Mouse (Mus musculus) forebrain, embryonic 13.5 days (tissue): ENCODE data around the gene Nrap. TPM values are rescaled to one million over a fixed set of nuclear protein-coding genes. Genes with fewer than 3 reads are reported as not detected.

Experiments used
- ATAC-seq: fragments of 200-750 bp; cut with Nextera tagmentation; 2 replicates; pipeline ENCODE4 v1.8.0; 2017
- H3K27ac ChIP-seq: fragments of 300-500 bp; sonication (generic); 2 replicates; pipeline ENCODE4 v1.5.1; 2015; ENCODE audit warnings: inconsistent platforms, mild to moderate bottlenecking, moderate library complexity
- H3K27me3 ChIP-seq: fragments of 300-500 bp; sonication (generic); 2 replicates; pipeline ENCODE4 v1.6.1; 2015; ENCODE audit warnings: mild to moderate bottlenecking, inconsistent platforms
- H3K36me3 ChIP-seq: fragments of 300-500 bp; sonication (generic); 2 replicates; pipeline ENCODE4 v1.6.1; 2015; ENCODE audit warnings: mild to moderate bottlenecking, inconsistent platforms; ENCODE audit not compliant: poor library complexity, severe bottlenecking
- H3K4me1 ChIP-seq: fragments of 300-500 bp; sonication (generic); 2 replicates; pipeline ENCODE4 v1.6.1; 2015; ENCODE audit warnings: inconsistent platforms
- H3K4me2 ChIP-seq: fragments of 300-500 bp; sonication (generic); 2 replicates; pipeline ENCODE4 v1.6.1; 2015; ENCODE audit warnings: inconsistent platforms, mild to moderate bottlenecking, moderate library complexity
- H3K4me3 ChIP-seq: fragments of 300-500 bp; sonication (generic); 2 replicates; pipeline ENCODE4 v1.5.1; 2015; ENCODE audit warnings: mild to moderate bottlenecking, inconsistent platforms
- H3K9ac ChIP-seq: fragments of 300-500 bp; sonication (generic); 2 replicates; pipeline ENCODE4 v1.6.1; 2015; ENCODE audit warnings: mild to moderate bottlenecking, inconsistent platforms
- H3K9me3 ChIP-seq: fragments of 300-500 bp; sonication (generic); replicated peaks from 2 replicates; pipeline ENCODE4 v1.6.1; 2016; ENCODE audit warnings: inconsistent platforms
- WGBS: fragments of 180-500 bp; shearing (Covaris S2); methylation state at CpG from one replicate; pipeline ENCODE4 v1.1.7; 2015; 5-methylcytosine and 5-hydroxymethylcytosine counted together
- polyA plus RNA-seq: library from polyadenylated mRNA; unstranded; fragments of >200 nt; fragmentation: Nextera tagmentation; extraction: Ambion mirVana; gene quantifications from 2 replicates; pipeline ENCODE4 v1.2.1, GENCODE M21; 2015

Gene Nrap
- polyA plus RNA-seq, 1 experiment from 2014 or later, result 0.30 TPM

DNA sequence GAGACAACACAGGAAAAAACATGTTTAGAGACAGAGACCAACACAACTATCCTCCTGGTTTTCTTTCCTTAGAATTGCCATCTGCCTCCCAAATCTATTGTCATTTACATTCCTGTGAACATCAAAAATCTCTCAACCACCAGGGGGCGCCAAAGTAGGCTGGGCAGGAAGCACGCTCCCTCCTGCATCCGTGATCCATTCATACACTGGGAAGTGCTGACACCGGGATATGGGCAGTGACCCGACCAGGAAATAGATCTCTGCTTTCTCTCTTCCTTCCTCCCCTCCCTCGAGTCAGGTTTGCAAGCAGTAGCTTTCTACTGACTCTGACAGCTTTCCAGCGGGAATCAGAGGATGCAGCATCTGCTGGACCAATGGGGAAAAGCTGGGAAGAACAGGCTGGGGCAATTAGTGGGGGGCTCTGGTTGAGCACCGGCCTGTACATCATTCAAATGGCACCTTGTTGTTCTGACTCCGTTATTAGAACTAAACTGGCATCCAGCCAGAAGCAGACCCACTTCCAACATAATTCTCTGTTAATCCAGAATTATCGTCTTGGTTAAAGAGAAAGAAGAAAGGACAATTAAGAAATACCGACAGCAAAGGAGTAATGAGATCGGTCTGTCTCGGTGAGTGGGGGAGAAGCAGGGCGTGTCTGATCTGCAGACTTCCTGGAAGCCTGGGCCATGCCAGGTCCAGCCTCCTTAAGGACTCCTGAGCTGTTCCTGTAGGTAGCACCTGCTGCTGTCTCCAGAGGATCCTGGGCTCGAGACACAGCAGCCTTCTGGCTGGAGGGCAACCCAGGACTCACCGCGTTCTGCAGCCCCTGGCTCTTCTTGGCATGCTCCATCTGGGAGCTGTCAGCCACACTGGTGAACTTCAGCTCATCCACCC lies 33.1 kb downstream of the Nrap start:
- Histone ChIP-seq H3K9ac (no peak overlapping the region), H3K9me3 (0 out of 2 replicates have a peak, but pooled peaks cover 3% of the 10 kb centered on the region), H3K27me3 (no peaks in the 10 kb centered on the region), H3K4me2 (peak overlapping the region; percentile 17; the same call in 1 of the 2 replicates), H3K36me3 (no peaks in the 10 kb centered on the region), H3K4me1 (peaks cover 6% of the 10 kb centered on the region; the same call in 1 of the 2 replicates), H3K4me3 (no peak overlapping the region), H3K27ac (no peak overlapping the region)
- WGBS, result 24% methylated on average over 17 of the region's 17 CpGs
- 0 out of 2 replicates have a peak, but pooled peaks have one; percentile 55 for ATAC-seq

GRCm38 (mm10) chr19:56355201-56355600 lies 34.6 kb downstream of the Nrap start:
- Histone ChIP-seq H3K27me3 (no peaks in the 10 kb centered on the region), H3K4me2 (no peak overlapping the region), H3K36me3 (no peaks in the 10 kb centered on the region), H3K4me3 (no peak overlapping the region), H3K9ac (no peak overlapping the region), H3K9me3 (0 out of 2 replicates have a peak, but pooled peaks cover 3% of the 10 kb centered on the region), H3K4me1 (peaks cover 10% of the 10 kb centered on the region; the same call in 1 of the 2 replicates), H3K27ac (no peak overlapping the region)
- no peak for ATAC-seq
- 92% methylated on average over 12 of the region's 12 CpGs for WGBS

DNA sequence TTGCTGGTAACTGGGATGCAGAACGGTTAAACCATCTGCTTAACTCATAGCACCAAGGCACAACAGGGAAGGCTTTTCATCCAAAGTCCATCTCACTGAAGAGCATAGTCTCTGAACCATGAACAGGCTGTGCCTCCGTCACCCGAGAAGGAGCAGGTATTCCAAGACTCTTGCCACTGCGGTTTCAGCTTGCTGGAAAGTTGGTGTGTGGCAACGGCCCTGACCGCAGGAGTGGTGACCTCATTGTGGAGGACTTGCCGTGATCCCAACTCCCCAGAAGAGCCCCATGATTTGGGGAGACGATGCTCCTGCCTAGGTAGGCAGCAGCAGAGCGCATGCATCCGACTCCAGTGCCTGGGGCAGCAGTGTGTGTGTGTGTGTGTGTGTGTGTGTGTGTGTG lies 36.1 kb downstream of the Nrap start:
- WGBS, result 85% methylated on average over 10 of the region's 10 CpGs
- H3K27ac ChIP-seq, result no peak overlapping the region
- no peaks in the 10 kb centered on the region for H3K27me3 ChIP-seq
- H3K36me3 ChIP-seq, result no peaks in the 10 kb centered on the region
- no peak overlapping the region for H3K4me2 ChIP-seq
- 0 out of 2 replicates have a peak, but pooled peaks cover 3% of the 10 kb centered on the region for H3K9me3 ChIP-seq
- ATAC-seq, result no peak
- H3K9ac ChIP-seq, result no peak overlapping the region
- peaks cover 20% of the 10 kb centered on the region; the same call in 1 of the 2 replicates for H3K4me1 ChIP-seq
- H3K4me3 ChIP-seq, result no peak overlapping the region

GRCm38 (mm10) chr19:56349295-56349694 lies 40.5 kb downstream of the Nrap start:
- 33% methylated on average over 6 of the region's 6 CpGs for WGBS
- 0 out of 2 replicates have a peak, but pooled peaks cover 3% of the 10 kb centered on the region for H3K9me3 ChIP-seq
- H3K27ac ChIP-seq, result no peak overlapping the region
- H3K36me3 ChIP-seq, result no peaks in the 10 kb centered on the region
- H3K4me1 ChIP-seq, result peaks cover 29% of the 10 kb centered on the region
- H3K4me2 ChIP-seq, result no peak overlapping the region
- no peak overlapping the region for H3K9ac ChIP-seq
- no peak for ATAC-seq
- H3K27me3 ChIP-seq, result peaks cover 5% of the 10 kb centered on the region; the same call in 1 of the 2 replicates
- no peak overlapping the region for H3K4me3 ChIP-seq

DNA sequence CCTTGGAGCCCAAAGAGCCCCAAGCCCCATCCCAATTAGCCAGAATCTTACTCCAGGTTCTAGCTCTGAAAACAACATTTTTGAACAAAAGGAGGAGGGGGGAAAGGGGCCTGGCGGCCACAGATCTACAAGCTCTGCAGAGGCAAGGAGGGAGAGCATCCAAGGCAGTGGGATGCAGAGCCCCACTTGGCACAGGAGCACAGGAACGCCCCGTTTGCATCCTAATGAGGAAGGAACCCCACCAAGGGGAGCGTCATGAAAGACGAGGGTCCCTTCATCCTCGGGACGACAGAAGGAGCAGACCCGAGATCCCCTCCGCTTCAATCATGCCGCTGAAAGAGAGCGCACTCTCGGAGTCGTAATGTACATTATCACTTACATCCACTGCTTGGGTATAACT lies 43.1 kb downstream of the Nrap start:
- Histone ChIP-seq H3K9me3 (no peaks in the 10 kb centered on the region), H3K36me3 (no peaks in the 10 kb centered on the region), H3K27ac (no peak overlapping the region), H3K9ac (no peak overlapping the region), H3K4me1 (peaks cover 41% of the 10 kb centered on the region), H3K4me2 (peak overlapping the region; percentile 31; the same call in 1 of the 2 replicates), H3K4me3 (no peak overlapping the region), H3K27me3 (peaks cover 5% of the 10 kb centered on the region; the same call in 1 of the 2 replicates)
- ATAC-seq, result peak; percentile 34; the same call in 1 of the 2 replicates
- 31% methylated on average over 13 of the region's 13 CpGs for WGBS

DNA sequence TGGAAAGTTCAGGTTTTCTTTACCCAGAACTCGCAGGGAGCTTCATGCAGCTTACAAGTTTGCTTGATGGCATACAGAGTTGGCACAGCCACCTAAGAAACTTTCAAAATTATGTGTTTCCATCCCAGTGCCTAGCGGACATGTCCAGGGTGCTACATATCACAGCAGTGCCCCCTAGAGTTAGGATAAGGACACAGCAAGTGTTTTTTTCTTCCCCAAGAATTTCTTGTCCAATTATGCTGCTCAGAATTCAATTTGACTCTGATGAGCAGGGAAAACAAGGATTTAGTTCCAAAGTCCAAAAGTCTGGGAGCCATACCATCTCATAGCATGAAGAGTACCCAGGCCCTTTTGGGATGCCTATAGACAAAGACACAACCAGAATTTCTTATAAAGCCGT lies 43.8 kb downstream of the Nrap start:
- H3K4me3 ChIP-seq, result no peak overlapping the region
- WGBS, result 68% methylated on average over 3 of the region's 3 CpGs
- no peaks in the 10 kb centered on the region for H3K9me3 ChIP-seq
- no peak for ATAC-seq
- peaks cover 5% of the 10 kb centered on the region; the same call in 1 of the 2 replicates for H3K27me3 ChIP-seq
- no peak overlapping the region for H3K4me2 ChIP-seq
- no peaks in the 10 kb centered on the region for H3K36me3 ChIP-seq
- H3K27ac ChIP-seq, result no peak overlapping the region
- peaks cover 41% of the 10 kb centered on the region for H3K4me1 ChIP-seq
- H3K9ac ChIP-seq, result no peak overlapping the region

GRCm38 (mm10) chr19:56343869-56344563 lies 45.8 kb downstream of the Nrap start:
- Histone ChIP-seq H3K9ac (peak overlapping the region; percentile 38), H3K4me3 (no peak overlapping the region)

DNA sequence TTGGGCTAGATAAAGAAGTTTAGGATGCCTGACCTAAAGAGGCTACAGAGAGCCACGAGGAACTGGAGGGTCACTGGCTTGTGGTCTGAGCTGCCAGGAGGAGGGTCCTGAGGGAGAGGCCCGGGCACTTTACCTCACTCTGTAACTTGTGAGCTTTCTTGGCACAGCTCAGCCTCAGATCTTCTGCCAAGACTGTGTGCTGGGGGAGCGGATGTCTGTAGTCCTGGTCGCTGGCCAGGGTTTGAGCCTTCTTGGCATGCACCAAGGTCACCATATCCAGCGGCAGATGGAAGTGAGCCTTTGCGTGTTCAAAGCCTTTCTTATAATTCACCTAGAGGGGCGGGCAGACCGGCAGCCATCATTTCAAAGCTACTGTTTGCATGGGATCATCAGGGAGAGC lies 47.8 kb downstream of the Nrap start:
- Histone ChIP-seq H3K27me3 (peaks cover 5% of the 10 kb centered on the region; the same call in 1 of the 2 replicates), H3K4me1 (peaks cover 28% of the 10 kb centered on the region), H3K4me3 (no peak overlapping the region), H3K36me3 (no peaks in the 10 kb centered on the region), H3K4me2 (no peak overlapping the region), H3K9me3 (no peaks in the 10 kb centered on the region), H3K9ac (no peak overlapping the region), H3K27ac (no peak overlapping the region)
- WGBS, result 71% methylated on average over 8 of the region's 8 CpGs
- ATAC-seq, result no peak

More at GRCm38 (mm10) chr19:56343869-56344563, 45.8 kb downstream of the Nrap start:
- Histone ChIP-seq H3K4me1 (peaks cover 28% of the 10 kb centered on the region), H3K27ac (peak overlapping the region; percentile 36; the same call in 1 of the 2 replicates), H3K4me2 (peak overlapping the region; percentile 52), H3K9me3 (no peaks in the 10 kb centered on the region), H3K36me3 (no peaks in the 10 kb centered on the region), H3K27me3 (peaks cover 5% of the 10 kb centered on the region; the same call in 1 of the 2 replicates)
- WGBS, result 7% methylated on average over 26 of the region's 26 CpGs
- peak; percentile 63 for ATAC-seq

DNA sequence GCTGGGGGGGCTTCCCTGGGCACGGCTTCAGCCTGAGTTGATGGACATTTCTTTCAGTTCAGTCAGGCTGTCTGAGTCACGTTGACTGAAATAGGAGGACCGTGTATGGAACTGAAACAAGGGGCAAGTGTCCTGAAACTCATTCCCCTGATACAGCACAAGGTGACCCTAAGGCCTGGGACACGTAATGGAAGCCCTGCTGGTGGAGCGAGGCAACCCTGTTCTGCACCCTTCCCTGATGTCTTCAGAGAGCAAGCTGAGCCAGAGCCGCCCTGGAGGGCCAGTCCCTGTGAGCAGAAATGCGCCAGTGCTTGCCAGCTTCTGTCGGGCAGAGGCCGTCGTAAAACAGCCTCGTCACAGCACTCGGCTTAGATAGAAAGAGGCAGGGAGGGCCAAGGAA lies 53.0 kb downstream of the Nrap start:
- H3K9me3 ChIP-seq, result no peaks in the 10 kb centered on the region
- no peak overlapping the region for H3K4me2 ChIP-seq
- H3K9ac ChIP-seq, result no peak overlapping the region
- H3K4me1 ChIP-seq, result no peaks in the 10 kb centered on the region; the same call in 1 of the 2 replicates
- ATAC-seq, result no peak
- no peaks in the 10 kb centered on the region for H3K36me3 ChIP-seq
- H3K27me3 ChIP-seq, result no peaks in the 10 kb centered on the region
- H3K27ac ChIP-seq, result no peak overlapping the region
- H3K4me3 ChIP-seq, result no peak overlapping the region
- 78% methylated on average over 12 of the region's 12 CpGs for WGBS

GRCm38 (mm10) chr19:56336321-56336720 lies 53.5 kb downstream of the Nrap start:
- Histone ChIP-seq H3K9ac (no peak overlapping the region), H3K36me3 (no peaks in the 10 kb centered on the region), H3K9me3 (no peaks in the 10 kb centered on the region), H3K4me2 (no peak overlapping the region), H3K27me3 (no peaks in the 10 kb centered on the region), H3K27ac (no peak overlapping the region), H3K4me3 (no peak overlapping the region), H3K4me1 (no peaks in the 10 kb centered on the region)
- no peak for ATAC-seq
- 94% methylated on average over 17 of the region's 17 CpGs for WGBS

DNA sequence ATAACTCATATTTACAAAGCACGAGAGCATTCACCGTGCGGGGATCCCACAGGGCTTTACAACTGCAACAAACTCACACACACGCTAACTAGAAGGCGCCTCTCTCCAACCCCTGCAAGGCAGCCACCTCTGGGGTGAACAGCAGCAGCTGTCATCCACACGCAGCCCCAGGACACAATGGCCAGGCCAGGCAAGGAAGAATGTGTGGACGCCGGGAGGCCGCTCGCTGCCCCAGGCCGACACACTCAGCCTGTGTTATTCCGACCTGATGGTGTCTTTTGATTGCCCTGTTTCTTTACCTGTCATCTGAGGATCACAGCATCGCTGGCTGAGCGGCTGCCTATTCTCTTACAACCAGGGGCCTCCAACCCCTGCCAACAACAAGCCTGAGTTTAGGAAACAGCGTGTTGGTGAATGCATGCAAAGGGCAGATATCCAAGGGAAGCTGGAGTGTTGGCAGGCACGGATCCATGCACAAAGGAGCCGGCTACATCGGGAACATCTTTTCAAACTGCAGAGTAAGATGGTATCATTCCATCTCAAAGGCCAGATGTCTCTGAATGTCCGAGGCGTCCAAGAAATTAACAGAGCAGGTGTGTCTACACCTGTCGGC lies 63.5 kb downstream of the Nrap start:
- H3K9me3 ChIP-seq, result no peaks in the 10 kb centered on the region
- H3K36me3 ChIP-seq, result no peaks in the 10 kb centered on the region
- H3K27ac ChIP-seq, result 0 out of 2 replicates have a peak overlapping the region, but pooled peaks have one; percentile 31
- no peaks in the 10 kb centered on the region for H3K27me3 ChIP-seq
- peaks cover 22% of the 10 kb centered on the region for H3K4me1 ChIP-seq
- H3K4me2 ChIP-seq, result peak overlapping the region; percentile 40
- peak overlapping the region; percentile 46; the same call in 1 of the 2 replicates for H3K9ac ChIP-seq
- H3K4me3 ChIP-seq, result no peak overlapping the region
- 27% methylated on average over 21 of the region's 21 CpGs for WGBS
- ATAC-seq, result peak; percentile 68; the same call in 1 of the 2 replicates
